Mouse (Mus musculus): ENCODE measurements at regions not wholly inside any gene's neighbourhood (a gene's known extent, or its start where the extent isn't known, plus 50 kb on each side); places are given as distances from the start of the nearest gene placed in this dataset.

DNA sequence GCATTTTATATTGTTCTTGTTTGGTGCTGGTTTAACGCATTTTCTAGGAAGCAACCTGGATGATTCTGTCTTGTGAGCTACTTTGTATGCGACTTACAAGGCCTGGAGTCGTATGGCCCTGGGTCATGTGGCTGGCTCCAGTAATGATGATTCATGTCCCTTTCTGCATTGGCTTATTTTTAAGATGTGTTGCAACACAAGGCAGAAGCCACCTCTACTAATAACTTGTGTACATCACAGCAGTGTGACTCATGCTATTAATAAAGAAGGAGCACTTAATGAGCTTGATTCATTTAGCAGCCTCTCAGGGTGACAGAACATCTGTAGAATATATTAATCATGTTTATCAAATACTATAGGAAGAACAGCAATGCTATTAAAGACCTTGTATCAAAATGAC is 84.0 kb downstream of the Slc5a7 start:
- H3K4me1 ChIP-seq: no peaks in the 10 kb centered on the region
- H3K27ac ChIP-seq: no peak overlapping the region
- H3K9ac ChIP-seq: no peak overlapping the region
- H3K4me3 ChIP-seq: no peak overlapping the region
- no peaks in the 10 kb centered on the region for H3K27me3 ChIP-seq
- H3K36me3 ChIP-seq: no peaks in the 10 kb centered on the region
- ATAC-seq (ENCODE audit: insufficient number of reproducible peaks, insufficient read depth, low FRiP score, low TSS enrichment, low read depth): no peak
- H3K9me3 ChIP-seq: no peaks in the 10 kb centered on the region
- no peak overlapping the region for H3K4me2 ChIP-seq
- WGBS: 75% methylated on average over 3 of the region's 3 CpGs

DNA sequence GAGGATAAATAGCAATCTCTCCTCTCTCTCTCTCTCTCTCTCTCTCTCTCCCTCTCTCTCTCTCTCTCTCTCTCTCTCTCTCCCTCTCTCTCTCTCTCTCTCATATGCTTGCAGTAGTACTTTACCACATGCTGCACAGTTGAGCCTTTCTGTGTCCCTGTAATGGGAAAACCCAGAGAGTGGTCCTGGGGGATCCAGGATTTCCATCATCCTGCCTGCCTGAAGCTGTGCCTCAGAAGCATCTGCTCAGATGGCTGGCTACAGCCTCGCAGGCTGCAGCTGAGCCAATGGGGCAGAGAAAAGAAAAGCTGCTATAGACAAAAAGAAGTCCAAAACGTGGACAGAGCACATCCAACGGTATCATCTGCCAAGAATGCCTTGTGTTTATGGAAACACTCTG is 97.1 kb downstream of the Slc5a7 start:
- WGBS: 70% methylated on average over 3 of the region's 3 CpGs
- H3K36me3 ChIP-seq: no peaks in the 10 kb centered on the region
- H3K9ac ChIP-seq: no peak overlapping the region
- no peaks in the 10 kb centered on the region for H3K4me1 ChIP-seq
- H3K27me3 ChIP-seq: no peaks in the 10 kb centered on the region
- H3K9me3 ChIP-seq: no peaks in the 10 kb centered on the region
- no peak overlapping the region for H3K4me2 ChIP-seq
- no peak for ATAC-seq (ENCODE audit: insufficient number of reproducible peaks, insufficient read depth, low FRiP score, low TSS enrichment, low read depth)
- no peak overlapping the region for H3K27ac ChIP-seq
- no peak overlapping the region for H3K4me3 ChIP-seq

DNA sequence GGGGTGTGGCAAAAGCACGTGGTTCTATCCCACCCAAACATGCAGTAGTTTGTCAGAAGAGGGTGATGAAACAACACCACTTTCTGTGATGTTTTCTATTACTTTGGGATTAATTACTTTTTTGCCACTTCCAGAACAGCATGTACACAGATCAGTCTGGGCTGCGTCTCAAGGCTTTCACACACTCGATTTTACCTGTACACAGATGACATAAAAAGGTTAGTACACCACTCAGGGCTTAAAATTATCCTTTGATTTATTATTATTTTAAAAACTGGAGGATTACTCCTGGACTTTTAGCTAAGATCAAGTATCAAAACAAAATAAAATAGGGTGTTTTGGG is 106.6 kb downstream of the Slc5a7 start:
- Histone ChIP-seq H3K4me1 (no peaks in the 10 kb centered on the region; the same call in 1 of the 2 replicates), H3K4me2 (no peak overlapping the region), H3K9me3 (no peaks in the 10 kb centered on the region), H3K27ac (no peak overlapping the region), H3K4me3 (no peak overlapping the region), H3K9ac (no peak overlapping the region), H3K27me3 (no peaks in the 10 kb centered on the region), H3K36me3 (no peaks in the 10 kb centered on the region)
- 59% methylated on average over 3 of the region's 3 CpGs for WGBS
- no peak for ATAC-seq (ENCODE audit: insufficient number of reproducible peaks, insufficient read depth, low FRiP score, low TSS enrichment, low read depth)

DNA sequence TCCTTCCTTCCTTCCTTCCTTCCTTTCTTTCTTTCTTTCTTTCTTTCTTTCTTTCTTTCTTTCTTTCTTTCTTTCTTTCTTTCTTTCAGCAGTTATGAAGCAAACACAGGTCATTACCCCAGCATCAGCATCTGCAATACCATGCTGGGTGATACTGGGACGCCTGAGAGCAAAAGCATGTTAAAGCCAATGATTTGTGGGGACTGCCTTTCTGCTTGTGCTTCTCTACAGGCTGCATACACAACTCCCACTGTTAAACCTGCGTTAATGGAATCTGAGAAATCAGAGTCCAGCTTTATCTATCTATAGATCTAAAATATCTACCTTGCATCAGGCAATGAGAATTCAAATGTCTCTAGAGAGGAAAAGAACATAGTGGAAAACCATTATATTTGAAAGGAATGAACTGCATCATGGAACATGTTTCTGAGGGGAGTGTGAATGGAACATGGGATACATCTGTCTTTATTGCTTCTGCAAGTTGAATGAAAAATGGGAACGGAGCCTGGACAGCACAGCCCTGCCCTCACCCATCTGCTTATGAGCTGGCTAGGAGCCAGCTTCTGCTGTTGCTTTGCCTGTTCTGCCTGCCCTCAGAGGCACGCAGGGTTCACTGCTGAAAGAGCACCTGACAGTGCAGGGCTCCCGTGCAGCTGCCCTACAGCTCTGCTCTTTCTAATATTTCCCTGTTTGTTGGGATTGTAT is 107.2 kb downstream of the Slc5a7 start:
- Histone ChIP-seq H3K4me2 (no peak overlapping the region), H3K36me3 (no peaks in the 10 kb centered on the region), H3K9me3 (no peaks in the 10 kb centered on the region), H3K27ac (no peak overlapping the region), H3K4me3 (no peak overlapping the region), H3K27me3 (no peaks in the 10 kb centered on the region), H3K9ac (no peak overlapping the region), H3K4me1 (no peaks in the 10 kb centered on the region; the same call in 1 of the 2 replicates)
- 0 out of 2 replicates have a peak, but pooled peaks have one; percentile 6 for ATAC-seq (ENCODE audit: insufficient number of reproducible peaks, insufficient read depth, low FRiP score, low TSS enrichment, low read depth)
- 46% methylated on average over 5 of the region's 5 CpGs for WGBS

DNA sequence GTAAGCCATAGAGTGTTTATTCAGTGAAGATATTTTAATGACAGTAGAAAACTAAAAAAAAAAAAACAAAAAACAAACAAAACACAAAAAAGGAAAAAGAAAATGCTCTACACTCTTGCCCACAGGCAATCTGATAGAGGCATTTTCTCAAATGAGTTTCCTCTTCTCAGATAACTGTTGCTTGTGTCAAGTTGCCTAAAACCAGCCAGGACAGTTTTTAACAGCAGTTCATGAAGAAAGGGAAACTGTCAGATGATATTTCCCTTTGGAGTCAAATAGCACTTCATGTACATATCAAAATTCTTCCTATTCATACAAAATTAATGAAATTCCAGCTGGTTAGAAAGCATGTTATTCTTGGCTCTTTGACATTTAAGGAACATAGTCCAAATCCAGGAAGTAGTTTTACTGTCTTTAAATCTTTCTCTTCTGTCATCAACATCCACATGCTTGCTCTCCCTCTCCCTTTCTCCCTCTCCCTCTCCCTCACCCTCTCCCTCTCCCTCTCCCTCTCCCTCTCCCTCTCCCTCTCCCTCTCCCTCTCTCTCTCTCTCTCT is 109.8 kb downstream of the Slc5a7 start:
- H3K9ac ChIP-seq: no peak overlapping the region
- no peak for ATAC-seq (ENCODE audit: insufficient number of reproducible peaks, insufficient read depth, low FRiP score, low TSS enrichment, low read depth)
- no peak overlapping the region for H3K4me3 ChIP-seq
- no peaks in the 10 kb centered on the region for H3K9me3 ChIP-seq
- H3K27me3 ChIP-seq: no peaks in the 10 kb centered on the region
- H3K36me3 ChIP-seq: no peaks in the 10 kb centered on the region
- no peak overlapping the region for H3K4me2 ChIP-seq
- no peak overlapping the region for H3K27ac ChIP-seq
- H3K4me1 ChIP-seq: no peaks in the 10 kb centered on the region; the same call in 1 of the 2 replicates

DNA sequence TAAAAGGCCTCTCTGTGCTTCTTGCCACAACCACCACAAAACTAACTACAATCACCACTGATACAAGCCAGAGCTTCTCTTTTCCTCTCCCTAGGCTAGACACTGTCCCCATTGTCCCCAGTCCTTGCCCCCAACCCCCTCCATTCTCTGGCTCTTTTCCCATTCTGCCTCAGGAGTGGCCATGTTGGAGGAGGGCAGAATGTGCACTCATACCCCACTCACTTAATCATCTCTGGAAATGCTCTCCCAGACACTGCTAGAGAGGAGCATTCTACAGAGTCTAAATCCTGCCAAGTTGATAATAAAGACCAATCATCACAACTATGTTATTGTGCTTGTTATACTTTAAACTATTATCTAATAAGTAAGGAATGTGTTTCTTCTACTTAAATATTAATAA is 116.8 kb downstream of the Slc5a7 start:
- H3K4me1 ChIP-seq: no peaks in the 10 kb centered on the region
- H3K4me3 ChIP-seq: no peak overlapping the region
- no peaks in the 10 kb centered on the region for H3K36me3 ChIP-seq
- ATAC-seq (ENCODE audit: insufficient number of reproducible peaks, insufficient read depth, low FRiP score, low TSS enrichment, low read depth): no peak
- no peak overlapping the region for H3K27ac ChIP-seq
- H3K9ac ChIP-seq: no peak overlapping the region
- H3K27me3 ChIP-seq: no peaks in the 10 kb centered on the region
- no peak overlapping the region for H3K4me2 ChIP-seq
- no peaks in the 10 kb centered on the region for H3K9me3 ChIP-seq

DNA sequence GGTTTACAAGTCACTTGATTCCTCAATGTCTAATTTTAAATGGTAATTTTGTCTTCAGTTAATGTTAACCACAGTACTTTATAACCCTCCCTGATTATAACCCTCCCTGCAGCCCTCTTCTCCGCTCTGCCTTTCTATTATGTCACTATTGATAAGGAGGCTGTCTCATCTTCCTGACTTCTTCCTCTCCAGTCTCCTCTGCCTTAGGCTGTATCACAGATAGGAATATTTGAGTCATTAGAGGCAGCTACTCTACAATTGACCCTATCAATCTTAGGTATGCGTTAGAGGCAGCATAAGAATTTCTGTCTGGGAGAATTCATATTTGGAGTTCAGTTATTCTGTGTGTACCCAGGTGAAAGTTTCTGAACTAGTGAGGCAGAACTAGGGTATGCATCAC is 118.3 kb downstream of the Slc5a7 start:
- no peak overlapping the region for H3K4me2 ChIP-seq
- H3K27me3 ChIP-seq: no peaks in the 10 kb centered on the region
- ATAC-seq (ENCODE audit: insufficient number of reproducible peaks, insufficient read depth, low FRiP score, low TSS enrichment, low read depth): no peak
- H3K27ac ChIP-seq: no peak overlapping the region
- H3K9ac ChIP-seq: no peak overlapping the region
- H3K4me1 ChIP-seq: no peaks in the 10 kb centered on the region
- H3K36me3 ChIP-seq: no peaks in the 10 kb centered on the region
- WGBS: 80% methylated on average over 2 of the region's 2 CpGs
- no peak overlapping the region for H3K4me3 ChIP-seq
- no peaks in the 10 kb centered on the region for H3K9me3 ChIP-seq

DNA sequence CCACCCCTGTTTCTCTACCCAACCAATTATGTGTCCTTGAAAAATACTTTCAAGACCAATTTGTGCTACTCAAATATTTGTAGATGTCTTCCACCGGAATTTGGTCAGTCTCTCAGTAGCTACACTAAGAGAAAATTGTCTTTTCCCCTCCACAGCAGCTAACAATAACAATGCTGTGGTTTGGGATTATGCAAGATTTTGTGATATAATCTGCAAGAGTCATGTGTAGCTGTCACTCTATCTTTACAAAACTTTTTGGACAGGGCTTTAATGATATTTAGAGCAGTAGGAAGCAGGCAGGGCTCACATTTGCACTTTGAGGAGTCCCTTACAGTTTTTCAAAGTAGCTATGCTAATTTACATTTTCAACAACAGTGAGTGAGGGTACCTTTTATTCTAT is 128.1 kb downstream of the Slc5a7 start:
- no peaks in the 10 kb centered on the region for H3K9me3 ChIP-seq
- H3K27ac ChIP-seq: no peak overlapping the region
- no peaks in the 10 kb centered on the region for H3K36me3 ChIP-seq
- H3K27me3 ChIP-seq: no peaks in the 10 kb centered on the region
- 67% methylated on average over 1 of the region's 1 CpGs for WGBS
- H3K4me2 ChIP-seq: no peak overlapping the region
- no peaks in the 10 kb centered on the region for H3K4me1 ChIP-seq
- H3K9ac ChIP-seq: no peak overlapping the region
- no peak overlapping the region for H3K4me3 ChIP-seq
- ATAC-seq (ENCODE audit: insufficient number of reproducible peaks, insufficient read depth, low FRiP score, low TSS enrichment, low read depth): no peak

DNA sequence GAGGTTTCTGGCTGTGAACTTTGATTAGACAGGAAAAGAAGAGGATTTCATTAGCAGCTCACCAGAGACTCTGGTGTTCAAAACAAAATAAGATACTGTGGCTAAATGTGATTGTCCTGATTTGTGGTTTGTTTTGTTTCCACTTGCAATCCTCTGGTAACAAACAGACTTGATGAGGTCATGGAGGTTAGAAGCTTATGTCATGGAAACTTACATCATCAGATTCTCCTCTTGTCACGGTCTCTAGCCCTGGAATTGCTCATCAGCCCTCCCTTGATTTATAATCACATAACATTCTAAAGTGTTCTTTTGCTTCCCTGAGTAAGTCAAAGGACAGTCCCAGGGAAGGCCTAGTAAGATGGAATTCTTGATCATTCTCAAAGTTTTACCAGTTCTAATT is 130.8 kb downstream of the Slc5a7 start:
- no peaks in the 10 kb centered on the region for H3K4me1 ChIP-seq
- H3K9ac ChIP-seq: no peak overlapping the region
- H3K9me3 ChIP-seq: no peaks in the 10 kb centered on the region
- H3K27ac ChIP-seq: no peak overlapping the region
- no peak overlapping the region for H3K4me3 ChIP-seq
- H3K27me3 ChIP-seq: no peaks in the 10 kb centered on the region
- 51% methylated on average over 1 of the region's 1 CpGs for WGBS
- no peak for ATAC-seq (ENCODE audit: insufficient number of reproducible peaks, insufficient read depth, low FRiP score, low TSS enrichment, low read depth)
- no peaks in the 10 kb centered on the region for H3K36me3 ChIP-seq
- no peak overlapping the region for H3K4me2 ChIP-seq

DNA sequence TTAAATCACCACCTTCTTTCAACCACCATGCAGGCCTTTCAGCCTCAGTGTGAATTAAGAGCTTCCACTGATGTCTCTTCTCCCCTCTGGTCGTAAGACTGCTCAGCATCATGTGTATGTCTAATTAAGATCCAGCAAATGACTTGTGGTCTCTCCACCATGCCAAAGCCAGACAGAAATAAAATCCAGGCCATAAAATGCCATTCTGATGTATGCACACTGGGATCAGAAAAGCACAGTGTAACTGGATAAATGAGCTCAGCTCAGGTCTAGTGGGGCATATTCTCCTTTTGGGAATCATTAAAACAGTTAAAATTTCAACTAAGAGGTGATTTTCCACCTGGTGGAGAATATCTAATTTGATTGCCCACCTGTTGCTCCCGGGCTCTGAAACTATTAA is 136.5 kb downstream of the Slc5a7 start:
- Histone ChIP-seq H3K4me3 (no peak overlapping the region), H3K36me3 (no peaks in the 10 kb centered on the region), H3K27me3 (no peaks in the 10 kb centered on the region), H3K27ac (no peak overlapping the region), H3K4me1 (no peaks in the 10 kb centered on the region), H3K9me3 (no peaks in the 10 kb centered on the region), H3K9ac (no peak overlapping the region), H3K4me2 (no peak overlapping the region)
- WGBS: 78% methylated on average over 2 of the region's 2 CpGs
- ATAC-seq (ENCODE audit: insufficient number of reproducible peaks, insufficient read depth, low FRiP score, low TSS enrichment, low read depth): no peak

DNA sequence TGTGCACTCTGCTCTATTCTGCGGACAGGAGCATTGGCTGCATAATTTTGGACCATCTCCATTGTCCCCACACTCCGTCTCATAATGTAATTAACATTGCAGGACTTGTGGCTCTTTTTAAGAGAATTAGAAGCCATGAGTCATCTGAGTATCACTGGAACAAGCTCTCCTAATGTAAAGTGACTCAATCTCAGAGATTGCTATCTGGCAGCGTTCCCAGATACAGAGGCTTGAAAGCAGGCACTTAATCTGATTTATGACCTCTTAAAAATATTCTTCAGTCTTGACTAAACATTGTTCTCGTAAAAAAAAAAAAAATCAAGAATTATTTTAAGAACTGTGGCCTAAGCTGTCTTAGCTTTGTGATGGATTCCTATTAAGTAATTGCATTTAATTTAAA is 140.1 kb downstream of the Slc5a7 start:
- 56% methylated on average over 4 of the region's 4 CpGs for WGBS
- ATAC-seq (ENCODE audit: insufficient number of reproducible peaks, insufficient read depth, low FRiP score, low TSS enrichment, low read depth): no peak
- no peaks in the 10 kb centered on the region for H3K9me3 ChIP-seq

DNA sequence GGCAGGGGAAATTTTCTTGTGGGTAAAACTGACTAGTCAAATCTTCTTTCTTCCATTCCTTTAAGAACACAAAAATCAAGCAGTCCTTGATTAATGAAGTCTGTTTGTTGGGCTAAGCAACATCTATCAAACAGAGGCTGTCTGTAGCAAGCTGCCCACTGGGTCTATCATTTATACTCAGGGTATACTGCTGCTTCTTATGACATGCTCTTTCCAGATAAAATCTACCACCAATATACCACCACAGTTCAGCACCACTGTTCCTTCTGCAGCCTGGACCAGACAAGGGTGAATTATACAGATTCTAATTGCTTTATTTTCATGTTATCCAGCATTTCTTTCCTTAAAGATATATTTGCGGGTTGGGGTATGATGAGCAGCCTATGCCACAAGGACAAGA is 140.5 kb downstream of the Slc5a7 start:
- no peaks in the 10 kb centered on the region for H3K9me3 ChIP-seq
- no peak overlapping the region for H3K9ac ChIP-seq
- H3K4me1 ChIP-seq: no peaks in the 10 kb centered on the region
- no peak for ATAC-seq (ENCODE audit: insufficient number of reproducible peaks, insufficient read depth, low FRiP score, low TSS enrichment, low read depth)
- H3K27me3 ChIP-seq: no peaks in the 10 kb centered on the region
- whole genome bisulfite sequencing: 88% methylated on average over 1 of the region's 1 CpGs
- H3K4me3 ChIP-seq: no peak overlapping the region
- H3K4me2 ChIP-seq: no peak overlapping the region
- no peaks in the 10 kb centered on the region for H3K36me3 ChIP-seq
- H3K27ac ChIP-seq: no peak overlapping the region

More for the DNA sequence above, 140.1 kb downstream of the Slc5a7 start:
- Histone ChIP-seq H3K4me2 (no peak overlapping the region), H3K4me1 (no peaks in the 10 kb centered on the region), H3K36me3 (no peaks in the 10 kb centered on the region), H3K4me3 (no peak overlapping the region), H3K9ac (no peak overlapping the region), H3K27ac (no peak overlapping the region), H3K27me3 (no peaks in the 10 kb centered on the region)

All from embryonic facial prominence, embryonic 13.5 days (tissue).